In the genomic region with DNA sequence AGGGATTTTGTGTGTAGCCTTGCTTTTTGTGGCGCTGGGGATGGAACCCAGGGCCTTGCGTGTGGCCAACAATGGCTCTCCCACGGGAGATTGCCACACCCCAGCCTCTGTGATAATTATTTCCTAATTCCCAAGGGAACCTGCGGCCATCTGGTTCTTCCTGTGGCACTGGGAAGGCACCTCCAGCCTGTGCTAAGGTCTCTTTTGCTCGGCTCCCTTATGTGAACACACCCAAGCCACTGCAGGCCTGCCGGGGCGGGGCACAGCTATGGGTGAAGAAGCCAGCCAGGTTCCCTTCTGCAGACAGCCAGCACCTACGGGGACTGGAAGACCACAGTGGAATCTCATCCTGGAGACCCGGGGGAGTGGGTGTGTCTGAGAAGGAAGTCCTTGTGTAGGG, we compare ENCODE assay signal across 11 mouse cellular contexts. TPM values are rescaled to one million over a fixed set of nuclear protein-coding genes. Genes with fewer than 3 reads are reported as not detected.
DNase-seq lines count a peak whose midpoint lies in the region; ATAC-seq and TF ChIP-seq lines count a peak whose summit lies in the region.
"Had no signal": no experiment of that assay in that cellular context is flagged by ENCODE, and none has a peak within 500 bp of the region (broad histone marks: within the 10 kb centered on the region; RNA-seq: fewer than 3 reads in every experiment).

No protein-coding gene starts in this region.

- H3K4me2 ChIP-seq in forebrain, embryonic 12.5 days: no peak overlapping the region
- no peak overlapping the region for H3K4me2 ChIP-seq in forebrain, embryonic 11.5 days (ENCODE audit: low read depth, low read length, severe bottlenecking)
- no peak overlapping the region for H3K4me2 ChIP-seq in midbrain, embryonic 12.5 days (replicated peaks)
- no peak overlapping the region for H3K4me2 ChIP-seq in midbrain, embryonic 15.5 days
- no peak overlapping the region for H3K4me2 ChIP-seq in stomach, postnatal 0 days (replicated peaks; ENCODE audit: low read depth)
- H3K4me2 ChIP-seq: limb, embryonic 12.5 days had no signal

- no peaks in the 10 kb centered on the region for H3K9me3 ChIP-seq in forebrain, embryonic 12.5 days
- H3K9me3 ChIP-seq in forebrain, embryonic 11.5 days (ENCODE audit: control insufficient read depth, low read length): no peaks in the 10 kb centered on the region
- H3K9me3 ChIP-seq in midbrain, embryonic 12.5 days: no peaks in the 10 kb centered on the region
- H3K9me3 ChIP-seq in midbrain, embryonic 15.5 days: no peaks in the 10 kb centered on the region
- H3K9me3 ChIP-seq in stomach, postnatal 0 days (ENCODE audit: control insufficient read depth, low read length): no peaks in the 10 kb centered on the region

- H3K36me3 ChIP-seq in forebrain, embryonic 12.5 days (replicated peaks): no peaks in the 10 kb centered on the region
- H3K36me3 ChIP-seq in forebrain, embryonic 11.5 days (ENCODE audit: control insufficient read depth, insufficient read depth, low read length): no peaks in the 10 kb centered on the region
- no peaks in the 10 kb centered on the region for H3K36me3 ChIP-seq in midbrain, embryonic 12.5 days
- no peaks in the 10 kb centered on the region for H3K36me3 ChIP-seq in midbrain, embryonic 15.5 days (replicated peaks)
- no peaks in the 10 kb centered on the region for H3K36me3 ChIP-seq in stomach, postnatal 0 days (ENCODE audit: control insufficient read depth, insufficient read depth, low read length)
- H3K36me3 ChIP-seq: limb, embryonic 12.5 days had no signal

- no peak for DNase-seq in forebrain, embryonic 11.5 days (ENCODE audit: low spot score)
- peak; percentile 25 to 26 for DNase-seq in heart, postnatal 10 days
- DNase-seq in stomach, postnatal 0 days (ENCODE audit: low spot score): no peak
- no peak for DNase-seq in layer of hippocampus, adult 11-12 months (ENCODE audit: low spot score)

- no peak for ATAC-seq in forebrain, embryonic 12.5 days (ENCODE audit: low FRiP score)
- ATAC-seq in forebrain, embryonic 11.5 days (replicated peaks; ENCODE audit: low FRiP score): no peak
- no peak for ATAC-seq in midbrain, embryonic 12.5 days (ENCODE audit: low FRiP score, low read depth)
- ATAC-seq in midbrain, embryonic 15.5 days (replicated peaks): no peak; the same call in 1 of the 2 replicates
- peak; percentile 51; the same call in 1 of the 2 replicates for ATAC-seq in stomach, postnatal 0 days (ENCODE audit: low FRiP score, low TSS enrichment)
- no peak for ATAC-seq in megakaryocyte progenitor cell, adult 5-6 weeks (replicated peaks; ENCODE audit: poor library complexity)

- no peak overlapping the region for H3K4me3 ChIP-seq in forebrain, embryonic 12.5 days (replicated peaks)
- H3K4me3 ChIP-seq in forebrain, embryonic 11.5 days (ENCODE audit: low read depth, low read length): no peak overlapping the region
- no peak overlapping the region for H3K4me3 ChIP-seq in midbrain, embryonic 12.5 days
- no peak overlapping the region for H3K4me3 ChIP-seq in midbrain, embryonic 15.5 days
- H3K4me3 ChIP-seq in stomach, postnatal 0 days (ENCODE audit: low read depth, low read length): no peak overlapping the region
- H3K4me3 ChIP-seq: limb, embryonic 12.5 days; myocyte had no signal

- intact Hi-C loops in heart, postnatal 10 days (cut with DNase I): loop anchor here (2.0 kb wide), 1 partner anchor 50 kb away; the partner anchor contains the start of gene Mn1

- no peak for TF ChIP-seq EP300 in stomach, postnatal 0 days (optimal IDR thresholded peaks at IDR 0.05)

- H3K27ac ChIP-seq in forebrain, embryonic 12.5 days: 0 out of 2 replicates have a peak overlapping the region, but pooled peaks have one; percentile 13
- no peak overlapping the region for H3K27ac ChIP-seq in forebrain, embryonic 11.5 days (ENCODE audit: low read depth, low read length)
- peak overlapping the region; percentile 46; the same call in 1 of the 2 replicates for H3K27ac ChIP-seq in midbrain, embryonic 12.5 days (replicated peaks)
- no peak overlapping the region for H3K27ac ChIP-seq in midbrain, embryonic 15.5 days
- H3K27ac ChIP-seq in stomach, postnatal 0 days (replicated peaks): no peak overlapping the region
- H3K27ac ChIP-seq: macrophage had no signal

- H3K9ac ChIP-seq in forebrain, embryonic 12.5 days: no peak overlapping the region
- no peak overlapping the region for H3K9ac ChIP-seq in forebrain, embryonic 11.5 days (ENCODE audit: low read length)
- H3K9ac ChIP-seq in midbrain, embryonic 12.5 days (replicated peaks): no peak overlapping the region
- H3K9ac ChIP-seq in midbrain, embryonic 15.5 days: no peak overlapping the region
- no peak overlapping the region for H3K9ac ChIP-seq in stomach, postnatal 0 days (ENCODE audit: low read length)
- H3K9ac ChIP-seq: limb, embryonic 12.5 days had no signal

- WGBS in forebrain, embryonic 12.5 days: 86% methylated on average over 9 of the region's 9 CpGs
- WGBS in forebrain, embryonic 11.5 days: 83% methylated on average over 9 of the region's 9 CpGs
- 92% methylated on average over 9 of the region's 9 CpGs for WGBS in midbrain, embryonic 12.5 days
- 82% methylated on average over 9 of the region's 9 CpGs for WGBS in midbrain, embryonic 15.5 days
- WGBS in stomach, postnatal 0 days: 59% methylated on average over 9 of the region's 9 CpGs

- H3K4me1 ChIP-seq in forebrain, embryonic 12.5 days: peaks cover 6% of the 10 kb centered on the region
- H3K4me1 ChIP-seq in forebrain, embryonic 11.5 days (replicated peaks; ENCODE audit: control insufficient read depth, insufficient read depth, low read length): no peaks in the 10 kb centered on the region
- 0 out of 2 replicates have a peak, but pooled peaks cover 4% of the 10 kb centered on the region for H3K4me1 ChIP-seq in midbrain, embryonic 12.5 days
- no peaks in the 10 kb centered on the region for H3K4me1 ChIP-seq in midbrain, embryonic 15.5 days
- H3K4me1 ChIP-seq in stomach, postnatal 0 days (replicated peaks; ENCODE audit: control insufficient read depth, insufficient read depth): no peaks in the 10 kb centered on the region

- H3K27me3 ChIP-seq in forebrain, embryonic 12.5 days: no peaks in the 10 kb centered on the region
- H3K27me3 ChIP-seq in forebrain, embryonic 11.5 days (ENCODE audit: control insufficient read depth, insufficient read depth, low read length): no peaks in the 10 kb centered on the region
- H3K27me3 ChIP-seq in midbrain, embryonic 12.5 days: no peaks in the 10 kb centered on the region
- H3K27me3 ChIP-seq in midbrain, embryonic 15.5 days (replicated peaks): no peaks in the 10 kb centered on the region
- H3K27me3 ChIP-seq in stomach, postnatal 0 days (ENCODE audit: control insufficient read depth, insufficient read depth, low read length): no peaks in the 10 kb centered on the region

- no peak for TF ChIP-seq CTCF in stomach, postnatal 0 days (IDR thresholded peaks at IDR 0.05; ENCODE audit: low read depth)

RNA-seq across cellular contexts. Expression of gene Mn1, which starts 49.3 kb away (rescaled TPM):
- 55.8 and 62.6 TPM in 2 replicates for polyA plus RNA-seq in forebrain, embryonic 12.5 days (2016; fragmentation: Nextera tagmentation; extraction: Ambion mirVana)
- polyA plus RNA-seq in forebrain, embryonic 11.5 days (2014; fragmentation: Nextera tagmentation; extraction: Ambion mirVana): 50.9 and 51.9 TPM in 2 replicates
- polyA plus RNA-seq in midbrain, embryonic 12.5 days (2016; fragmentation: Nextera tagmentation; extraction: Ambion mirVana): 55.9 and 61.8 TPM in 2 replicates
- polyA plus RNA-seq in midbrain, embryonic 15.5 days (2015; fragmentation: Nextera tagmentation; extraction: Ambion mirVana): 60.1 and 64.8 TPM in 2 replicates
- total RNA-seq in heart, postnatal 10 days (2021): 10 to 100 TPM; 17.5 to 18.9 TPM
- 4.9 and 5.6 TPM in 2 replicates for polyA plus RNA-seq in stomach, postnatal 0 days (2015; fragmentation: Nextera tagmentation; extraction: Ambion mirVana)
- 0.05 and 0.59 TPM in 2 replicates for total RNA-seq in megakaryocyte progenitor cell, adult 5-6 weeks (2015)
- 0.04 and 0.51 TPM in 2 replicates for total RNA-seq in megakaryocyte progenitor cell, adult 5-6 weeks (2017)
- polyA plus RNA-seq: macrophage had no signal

Comparison
In these comparisons a context has a peak if more than half of its experiments do, and no peak if none do; other contexts are left out.
1. H3K27ac ChIP-seq: peak in forebrain, embryonic 12.5 days (single experiment) and midbrain, embryonic 12.5 days (single experiment); none in forebrain, embryonic 11.5 days (single experiment), midbrain, embryonic 15.5 days (single experiment) and stomach, postnatal 0 days (single experiment).
2. DNase-seq: peak in heart, postnatal 10 days (2 of 2); none in forebrain, embryonic 11.5 days (single experiment), stomach, postnatal 0 days (single experiment) and layer of hippocampus, adult 11-12 months (single experiment).